Mouse (Mus musculus): ENCODE data around the gene Mafg. TPM values are rescaled to one million over a fixed set of nuclear protein-coding genes. Genes with fewer than 3 reads are reported as not detected.

Mafg gene
- polyA plus RNA-seq (2015; fragmentation: Illumina TruSeq; extraction: RNeasy Lipid Tissue Mini Kit (QIAGEN cat#74804); ENCODE audit: insufficient read depth, low read depth, low replicate concordance) = 11.0 TPM

GRCm38 (mm10) chr11:120633520-120634343, at the start of gene Mafg:
TSS of gene Mafg (minus strand) at chr11:120633600.

DNA sequence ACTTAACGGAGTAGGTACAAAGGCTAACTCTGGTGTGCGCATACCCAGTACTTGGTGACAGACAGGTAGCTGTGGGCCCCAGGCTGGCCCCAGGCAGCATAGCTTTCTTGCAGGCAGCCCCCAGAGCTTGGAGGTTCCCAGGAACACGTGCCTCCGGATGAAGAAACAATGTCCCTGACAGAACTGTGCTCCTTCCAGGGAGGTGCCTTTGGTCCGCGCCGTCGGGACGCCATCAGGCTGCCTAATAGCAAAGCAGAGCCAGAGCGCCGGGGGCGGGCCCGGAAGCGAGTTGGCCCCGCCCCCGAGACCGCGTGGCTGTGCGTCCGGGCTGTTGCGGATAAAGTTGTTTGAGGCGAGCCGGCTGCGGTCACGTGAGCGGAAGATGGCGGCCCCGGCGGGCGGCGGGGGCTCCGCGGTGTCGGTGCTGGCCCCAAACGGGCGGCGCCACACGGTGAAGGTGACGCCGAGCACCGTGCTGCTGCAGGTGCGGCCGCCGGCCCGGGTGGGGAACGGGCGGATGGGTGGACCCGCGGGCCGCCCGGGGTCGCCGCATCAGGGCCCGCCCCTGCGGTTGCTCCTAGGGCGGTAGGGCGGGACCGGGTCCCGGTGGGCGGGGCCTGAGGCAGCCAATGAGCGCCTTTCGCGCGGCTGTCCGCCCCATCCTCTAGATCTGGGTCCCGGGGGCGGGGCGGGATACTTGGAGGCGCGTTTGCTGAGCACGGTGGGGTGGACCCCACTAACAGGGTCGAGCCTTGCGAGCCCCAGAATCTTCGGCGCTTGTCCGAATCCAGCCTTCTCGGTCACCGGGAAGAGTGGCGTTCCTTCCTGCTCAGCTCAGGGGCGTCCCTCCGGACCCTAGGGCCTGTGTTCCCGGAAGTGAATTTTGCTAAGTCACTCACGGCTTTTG, 39.5 kb upstream of the Mafg start, which contains the start of gene Aspscr1:
Aspscr1 (plus strand) TSS at position 287 of the 907 bp plus-strand sequence.

DNA sequence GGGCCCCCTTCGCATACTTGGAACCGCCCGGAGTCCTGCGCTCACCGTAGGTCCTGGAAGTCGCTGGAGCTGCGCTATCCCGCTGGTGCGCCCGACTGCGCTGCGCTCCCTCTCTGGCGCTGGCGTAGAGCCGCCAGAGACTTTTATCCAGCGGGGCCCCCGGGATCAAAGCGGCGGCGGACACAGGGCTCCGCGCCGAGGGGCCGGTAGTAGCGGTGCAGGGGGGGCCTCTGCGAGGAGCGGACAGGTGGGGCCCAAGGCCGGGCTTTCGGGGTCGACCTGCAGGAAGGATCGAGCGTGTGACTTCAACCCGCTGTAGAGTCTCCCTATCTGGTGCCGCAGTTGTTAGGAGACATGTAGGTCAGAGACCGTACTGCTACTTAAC, 27.7 kb upstream of the Mafg start, which contains the start of gene Notum:
Notum (minus strand) TSS at position 100 of the 385 bp plus-strand sequence.

GRCm38 (mm10) chr11:120648001-120648476, 14.6 kb upstream of the Mafg start, which contains the start of gene Myadml2:
TSS of gene Myadml2 (minus strand) at chr11:120648158.

GRCm38 (mm10) chr11:120643601-120643987, 10.2 kb upstream of the Mafg start, which contains the start of gene Pycr1:
TSS of gene Pycr1 (minus strand) at chr11:120643769.

DNA sequence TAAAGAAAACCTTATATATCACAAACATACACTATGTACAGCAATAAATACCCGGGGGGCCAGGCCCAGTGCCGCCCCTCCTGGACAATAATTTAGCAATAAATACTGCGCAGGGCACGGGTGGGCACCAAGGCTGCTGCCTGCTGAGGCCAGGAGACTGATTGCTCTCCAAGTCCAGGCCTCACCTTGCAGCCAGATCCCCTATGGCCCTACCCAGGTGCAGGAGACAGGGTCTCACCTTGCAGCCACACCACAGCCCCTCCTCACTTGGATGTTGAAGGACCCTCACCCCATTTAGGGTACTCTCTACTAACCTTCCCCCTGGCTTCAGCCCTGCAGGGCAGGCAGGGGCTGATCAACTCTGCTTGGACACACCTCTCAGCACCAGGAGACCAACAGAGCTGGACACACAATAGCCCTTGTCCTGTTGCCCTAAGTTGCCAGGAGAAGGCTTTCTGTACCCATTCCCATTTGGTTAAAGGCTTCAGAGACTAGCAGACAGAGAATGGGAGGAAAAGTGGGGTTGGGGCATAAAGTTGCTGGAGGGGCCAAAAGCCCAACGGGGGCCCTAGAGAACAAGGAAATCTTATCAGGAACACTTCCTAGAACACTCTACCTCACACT, 8.1 kb downstream of the Mafg start, which contains the start of gene Sirt7:
Sirt7 (minus strand) TSS at position 89 of the 624 bp plus-strand sequence.

GRCm38 (mm10) chr11:120617519-120618112, 15.8 kb downstream of the Mafg start, which contains the start of gene Pcyt2:
TSS of gene Pcyt2 (minus strand) at chr11:120617936.

DNA sequence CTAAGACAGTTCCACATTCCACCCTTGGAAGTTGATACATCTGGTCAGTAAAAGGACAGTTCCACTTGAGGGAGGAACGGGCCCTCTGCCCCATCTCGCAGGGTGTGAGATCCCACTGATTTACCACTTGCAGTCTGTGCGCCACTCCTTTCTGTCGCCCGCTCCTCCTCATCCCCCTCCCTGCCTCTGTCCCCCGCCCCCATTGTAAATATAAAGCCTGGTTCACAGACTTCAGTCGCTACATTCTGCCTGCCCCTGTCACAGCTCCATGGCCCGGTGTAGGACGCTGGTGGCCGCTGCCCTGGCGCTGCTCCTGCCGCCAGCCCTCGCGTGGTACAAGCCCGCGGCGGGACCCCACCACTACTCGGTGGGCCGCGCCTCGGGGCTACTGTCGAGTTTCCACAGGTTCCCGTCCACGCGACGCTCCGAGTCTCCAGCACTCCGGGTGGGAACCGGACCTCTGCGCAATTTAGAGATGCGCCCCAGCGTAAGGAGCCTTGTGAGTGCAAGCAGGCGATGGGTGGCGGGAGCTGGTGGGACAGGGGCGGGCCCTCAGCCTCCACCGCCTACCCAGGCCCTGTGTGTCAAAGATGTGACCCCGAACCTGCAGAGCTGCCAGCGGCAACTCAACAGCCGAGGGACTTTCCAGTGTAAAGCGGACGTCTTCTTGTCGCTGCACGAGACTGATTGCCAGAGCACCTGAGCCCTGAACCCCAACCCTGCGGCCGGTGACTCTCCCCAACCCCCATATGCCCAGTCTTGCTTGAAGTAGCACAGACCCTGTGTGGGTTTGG, 25.0 kb downstream of the Mafg start, which contains the start of gene Npb:
Npb (plus strand) TSS at position 237 of the 794 bp plus-strand sequence.

GRCm38 (mm10) chr11:120598283-120598989, 35.0 kb downstream of the Mafg start, which contains the start of the genes Alyref and Anapc11:
TSS of gene Alyref (minus strand) at chr11:120598365.
TSS of gene Anapc11 (plus strand) at chr11:120598421.

GRCm38 (mm10) chr11:120581490-120582267, 51.7 kb downstream of the Mafg start, which contains the start of gene Arhgdia:
TSS of gene Arhgdia (minus strand) at chr11:120581624.

Other genes with a start within 250 kb of the Mafg start
- gene Nploc4, start 195.9 kb downstream of the Mafg start, polyA plus RNA-seq (2015; fragmentation: Illumina TruSeq; extraction: RNeasy Lipid Tissue Mini Kit (QIAGEN cat#74804); ENCODE audit: insufficient read depth, low read depth, low replicate concordance) = 10.3 TPM
- gene Tspan10, start 191.0 kb downstream of the Mafg start, polyA plus RNA-seq (2015; fragmentation: Illumina TruSeq; extraction: RNeasy Lipid Tissue Mini Kit (QIAGEN cat#74804); ENCODE audit: insufficient read depth, low read depth, low replicate concordance) = not detected
- gene Pde6g, start 180.1 kb downstream of the Mafg start, polyA plus RNA-seq (2015; fragmentation: Illumina TruSeq; extraction: RNeasy Lipid Tissue Mini Kit (QIAGEN cat#74804); ENCODE audit: insufficient read depth, low read depth, low replicate concordance) = 1.3 TPM
- 2.7 TPM for gene Oxld1, start 175.5 kb downstream of the Mafg start, polyA plus RNA-seq (2015; fragmentation: Illumina TruSeq; extraction: RNeasy Lipid Tissue Mini Kit (QIAGEN cat#74804); ENCODE audit: insufficient read depth, low read depth, low replicate concordance)
- 10.5 TPM for gene Ccdc137, start 175.5 kb downstream of the Mafg start, polyA plus RNA-seq (2015; fragmentation: Illumina TruSeq; extraction: RNeasy Lipid Tissue Mini Kit (QIAGEN cat#74804); ENCODE audit: insufficient read depth, low read depth, low replicate concordance)
- gene Arl16, start 166.0 kb downstream of the Mafg start, polyA plus RNA-seq (2015; fragmentation: Illumina TruSeq; extraction: RNeasy Lipid Tissue Mini Kit (QIAGEN cat#74804); ENCODE audit: insufficient read depth, low read depth, low replicate concordance) = 5.2 TPM
- gene Mrpl12, start 149.0 kb downstream of the Mafg start, polyA plus RNA-seq (2015; fragmentation: Illumina TruSeq; extraction: RNeasy Lipid Tissue Mini Kit (QIAGEN cat#74804); ENCODE audit: insufficient read depth, low read depth, low replicate concordance) = 19.4 TPM
- gene Slc25a10, start 141.8 kb downstream of the Mafg start, polyA plus RNA-seq (2015; fragmentation: Illumina TruSeq; extraction: RNeasy Lipid Tissue Mini Kit (QIAGEN cat#74804); ENCODE audit: insufficient read depth, low read depth, low replicate concordance) = 11.5 TPM
- 2.1 TPM for gene Gcgr, start 102.9 kb downstream of the Mafg start, polyA plus RNA-seq (2015; fragmentation: Illumina TruSeq; extraction: RNeasy Lipid Tissue Mini Kit (QIAGEN cat#74804); ENCODE audit: insufficient read depth, low read depth, low replicate concordance)
- gene Mcrip1, start 83.9 kb downstream of the Mafg start, polyA plus RNA-seq (2015; fragmentation: Illumina TruSeq; extraction: RNeasy Lipid Tissue Mini Kit (QIAGEN cat#74804); ENCODE audit: insufficient read depth, low read depth, low replicate concordance) = 27.1 TPM
- not detected for gene Ppp1r27, start 82.5 kb downstream of the Mafg start, polyA plus RNA-seq (2015; fragmentation: Illumina TruSeq; extraction: RNeasy Lipid Tissue Mini Kit (QIAGEN cat#74804); ENCODE audit: insufficient read depth, low read depth, low replicate concordance)
- gene P4hb, start 60.3 kb downstream of the Mafg start, polyA plus RNA-seq (2015; fragmentation: Illumina TruSeq; extraction: RNeasy Lipid Tissue Mini Kit (QIAGEN cat#74804); ENCODE audit: insufficient read depth, low read depth, low replicate concordance) = 636 TPM
- gene Arhgdia, start 52.0 kb downstream of the Mafg start, polyA plus RNA-seq (2015; fragmentation: Illumina TruSeq; extraction: RNeasy Lipid Tissue Mini Kit (QIAGEN cat#74804); ENCODE audit: insufficient read depth, low read depth, low replicate concordance) = 79.0 TPM
- 13.4 TPM for gene Alyref, start 35.2 kb downstream of the Mafg start, polyA plus RNA-seq (2015; fragmentation: Illumina TruSeq; extraction: RNeasy Lipid Tissue Mini Kit (QIAGEN cat#74804); ENCODE audit: insufficient read depth, low read depth, low replicate concordance)
- 11.9 TPM for gene Anapc11, start 35.2 kb downstream of the Mafg start, polyA plus RNA-seq (2015; fragmentation: Illumina TruSeq; extraction: RNeasy Lipid Tissue Mini Kit (QIAGEN cat#74804); ENCODE audit: insufficient read depth, low read depth, low replicate concordance)
- gene Npb, start 25.1 kb downstream of the Mafg start, polyA plus RNA-seq (2015; fragmentation: Illumina TruSeq; extraction: RNeasy Lipid Tissue Mini Kit (QIAGEN cat#74804); ENCODE audit: insufficient read depth, low read depth, low replicate concordance) = not detected
- gene Pcyt2, start 15.7 kb downstream of the Mafg start, polyA plus RNA-seq (2015; fragmentation: Illumina TruSeq; extraction: RNeasy Lipid Tissue Mini Kit (QIAGEN cat#74804); ENCODE audit: insufficient read depth, low read depth, low replicate concordance) = 38.6 TPM
- gene Sirt7, start 8.4 kb downstream of the Mafg start, polyA plus RNA-seq (2015; fragmentation: Illumina TruSeq; extraction: RNeasy Lipid Tissue Mini Kit (QIAGEN cat#74804); ENCODE audit: insufficient read depth, low read depth, low replicate concordance) = 19.3 TPM
- gene Pycr1, start 10.2 kb upstream of the Mafg start, polyA plus RNA-seq (2015; fragmentation: Illumina TruSeq; extraction: RNeasy Lipid Tissue Mini Kit (QIAGEN cat#74804); ENCODE audit: insufficient read depth, low read depth, low replicate concordance) = 24.5 TPM
- 1.4 TPM for gene Myadml2, start 14.6 kb upstream of the Mafg start, polyA plus RNA-seq (2015; fragmentation: Illumina TruSeq; extraction: RNeasy Lipid Tissue Mini Kit (QIAGEN cat#74804); ENCODE audit: insufficient read depth, low read depth, low replicate concordance)
- 0.81 TPM for gene Notum, start 27.6 kb upstream of the Mafg start, polyA plus RNA-seq (2015; fragmentation: Illumina TruSeq; extraction: RNeasy Lipid Tissue Mini Kit (QIAGEN cat#74804); ENCODE audit: insufficient read depth, low read depth, low replicate concordance)
- 29.7 TPM for gene Aspscr1, start 39.4 kb upstream of the Mafg start, polyA plus RNA-seq (2015; fragmentation: Illumina TruSeq; extraction: RNeasy Lipid Tissue Mini Kit (QIAGEN cat#74804); ENCODE audit: insufficient read depth, low read depth, low replicate concordance)
- gene Cenpx, start 80.1 kb upstream of the Mafg start, polyA plus RNA-seq (2015; fragmentation: Illumina TruSeq; extraction: RNeasy Lipid Tissue Mini Kit (QIAGEN cat#74804); ENCODE audit: insufficient read depth, low read depth, low replicate concordance) = 30.4 TPM
- 37.8 TPM for gene Lrrc45, start 80.3 kb upstream of the Mafg start, polyA plus RNA-seq (2015; fragmentation: Illumina TruSeq; extraction: RNeasy Lipid Tissue Mini Kit (QIAGEN cat#74804); ENCODE audit: insufficient read depth, low read depth, low replicate concordance)
- 6.0 TPM for gene Rac3, start 87.9 kb upstream of the Mafg start, polyA plus RNA-seq (2015; fragmentation: Illumina TruSeq; extraction: RNeasy Lipid Tissue Mini Kit (QIAGEN cat#74804); ENCODE audit: insufficient read depth, low read depth, low replicate concordance)
- 12.0 TPM for gene Dcxr, start 93.7 kb upstream of the Mafg start, polyA plus RNA-seq (2015; fragmentation: Illumina TruSeq; extraction: RNeasy Lipid Tissue Mini Kit (QIAGEN cat#74804); ENCODE audit: insufficient read depth, low read depth, low replicate concordance)
- gene Cbr2, start 98.5 kb upstream of the Mafg start, polyA plus RNA-seq (2015; fragmentation: Illumina TruSeq; extraction: RNeasy Lipid Tissue Mini Kit (QIAGEN cat#74804); ENCODE audit: insufficient read depth, low read depth, low replicate concordance) = 26.0 TPM
- not detected for gene Hmga1b, start 129.2 kb upstream of the Mafg start, polyA plus RNA-seq (2015; fragmentation: Illumina TruSeq; extraction: RNeasy Lipid Tissue Mini Kit (QIAGEN cat#74804); ENCODE audit: insufficient read depth, low read depth, low replicate concordance)
- gene Rfng, start 150.6 kb upstream of the Mafg start, polyA plus RNA-seq (2015; fragmentation: Illumina TruSeq; extraction: RNeasy Lipid Tissue Mini Kit (QIAGEN cat#74804); ENCODE audit: insufficient read depth, low read depth, low replicate concordance) = 22.7 TPM
- 35.2 TPM for gene Gps1, start 150.7 kb upstream of the Mafg start, polyA plus RNA-seq (2015; fragmentation: Illumina TruSeq; extraction: RNeasy Lipid Tissue Mini Kit (QIAGEN cat#74804); ENCODE audit: insufficient read depth, low read depth, low replicate concordance)
- 25.3 TPM for gene Dus1l, start 162.8 kb upstream of the Mafg start, polyA plus RNA-seq (2015; fragmentation: Illumina TruSeq; extraction: RNeasy Lipid Tissue Mini Kit (QIAGEN cat#74804); ENCODE audit: insufficient read depth, low read depth, low replicate concordance)
- gene Fasn, start 190.9 kb upstream of the Mafg start, polyA plus RNA-seq (2015; fragmentation: Illumina TruSeq; extraction: RNeasy Lipid Tissue Mini Kit (QIAGEN cat#74804); ENCODE audit: insufficient read depth, low read depth, low replicate concordance) = 22.9 TPM